In the genomic region with DNA sequence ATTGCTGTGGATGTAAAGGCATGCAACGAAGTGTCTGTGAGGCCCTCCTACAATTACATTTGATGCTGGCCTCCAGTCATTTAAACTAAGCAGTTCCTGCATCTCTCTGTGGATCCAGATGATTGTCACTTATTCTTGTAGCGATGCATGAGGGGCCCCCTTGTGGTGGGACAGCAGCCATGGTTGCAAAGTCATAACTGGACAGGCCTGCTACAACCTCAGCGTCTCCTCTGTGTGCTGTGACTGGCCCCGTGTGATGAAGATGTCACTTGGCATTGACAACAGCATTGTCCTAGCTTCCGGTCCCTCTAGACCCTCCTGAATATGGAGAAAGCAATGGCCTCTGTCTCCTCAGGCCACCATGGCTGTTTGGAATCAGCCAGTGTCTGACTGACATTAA, we compare ENCODE assay signal across 9 mouse cellular contexts.
DNase-seq lines count a peak whose midpoint lies in the region; ATAC-seq and TF ChIP-seq lines count a peak whose summit lies in the region.
"Had no signal": no experiment of that assay in that cellular context is flagged by ENCODE, and none has a peak within 500 bp of the region (broad histone marks: within the 10 kb centered on the region; RNA-seq: fewer than 3 reads in every experiment).

No protein-coding gene starts in this region.

- peaks cover 10% of the 10 kb centered on the region for H3K36me3 ChIP-seq in embryonic facial prominence, embryonic 11.5 days (replicated peaks; ENCODE audit: control insufficient read depth, insufficient read depth, low read depth, low read length)
- peaks cover 27% of the 10 kb centered on the region for H3K36me3 ChIP-seq in hindbrain, embryonic 15.5 days
- peaks cover 32% of the 10 kb centered on the region for H3K36me3 ChIP-seq in lung, embryonic 14.5 days (ENCODE audit: insufficient read depth)

- no peak overlapping the region for H3K4me3 ChIP-seq in embryonic facial prominence, embryonic 11.5 days (ENCODE audit: low read depth, low read length)
- no peak overlapping the region for H3K4me3 ChIP-seq in hindbrain, embryonic 15.5 days
- H3K4me3 ChIP-seq in lung, embryonic 14.5 days (ENCODE audit: low read depth, low read length): no peak overlapping the region
- H3K4me3 ChIP-seq: erythroblast, embryonic 14.5 days had no signal

- no peak overlapping the region for H3K9ac ChIP-seq in embryonic facial prominence, embryonic 11.5 days (replicated peaks; ENCODE audit: low read length)
- no peak overlapping the region for H3K9ac ChIP-seq in hindbrain, embryonic 15.5 days
- no peak overlapping the region for H3K9ac ChIP-seq in lung, embryonic 14.5 days

- H3K9me3 ChIP-seq in embryonic facial prominence, embryonic 11.5 days (replicated peaks; ENCODE audit: control insufficient read depth, low read length): no peaks in the 10 kb centered on the region
- H3K9me3 ChIP-seq in hindbrain, embryonic 15.5 days: no peaks in the 10 kb centered on the region
- H3K9me3 ChIP-seq in lung, embryonic 14.5 days (ENCODE audit: low read depth, low read length): no peaks in the 10 kb centered on the region

- WGBS in embryonic facial prominence, embryonic 11.5 days: 89% methylated on average over 5 of the region's 5 CpGs
- 66% methylated on average over 5 of the region's 5 CpGs for WGBS in hindbrain, embryonic 15.5 days
- 78% methylated on average over 5 of the region's 5 CpGs for WGBS in lung, embryonic 14.5 days

- no peak overlapping the region for H3K27ac ChIP-seq in embryonic facial prominence, embryonic 11.5 days (replicated peaks; ENCODE audit: low read depth, low read length)
- H3K27ac ChIP-seq in hindbrain, embryonic 15.5 days (replicated peaks): no peak overlapping the region
- no peak overlapping the region for H3K27ac ChIP-seq in lung, embryonic 14.5 days (ENCODE audit: low read depth)

- H3K4me1 ChIP-seq in embryonic facial prominence, embryonic 11.5 days (ENCODE audit: control insufficient read depth, insufficient read depth, low read length): no peaks in the 10 kb centered on the region
- H3K4me1 ChIP-seq in hindbrain, embryonic 15.5 days (replicated peaks): peaks cover 28% of the 10 kb centered on the region
- peaks cover 4% of the 10 kb centered on the region; the same call in 1 of the 2 replicates for H3K4me1 ChIP-seq in lung, embryonic 14.5 days (ENCODE audit: insufficient read depth)

- no peak overlapping the region for H3K4me2 ChIP-seq in embryonic facial prominence, embryonic 11.5 days (ENCODE audit: low read depth, low read length)
- no peak overlapping the region for H3K4me2 ChIP-seq in hindbrain, embryonic 15.5 days
- no peak overlapping the region for H3K4me2 ChIP-seq in lung, embryonic 14.5 days

- no peaks in the 10 kb centered on the region for H3K27me3 ChIP-seq in embryonic facial prominence, embryonic 11.5 days (ENCODE audit: control insufficient read depth, insufficient read depth, low read length)
- no peaks in the 10 kb centered on the region for H3K27me3 ChIP-seq in hindbrain, embryonic 15.5 days
- no peaks in the 10 kb centered on the region for H3K27me3 ChIP-seq in lung, embryonic 14.5 days (ENCODE audit: insufficient read depth, low read length)

- peak; percentile 71 for TF ChIP-seq CTCF in lung, embryonic 14.5 days (IDR thresholded peaks at IDR 0.05; ENCODE audit: low read depth)

- peak; percentile 56 for DNase-seq in right cerebral cortex, postnatal 4 days
- no peak for DNase-seq in right cerebral cortex, adult 18-20 months
- DNase-seq in adrenal gland, postnatal 10 days: peak; percentile 77
- peak; percentile 51 for DNase-seq in embryonic facial prominence, embryonic 11.5 days (ENCODE audit: low spot score)
- DNase-seq in lung, embryonic 14.5 days: peak; percentile 71
- peak; percentile 18 for DNase-seq in ovary, postnatal 10 days (ENCODE audit: low spot score)
- no peak for DNase-seq in yolk sac, embryonic 10.5 days (ENCODE audit: low spot score)

- ATAC-seq in embryonic facial prominence, embryonic 11.5 days (replicated peaks; ENCODE audit: insufficient number of reproducible peaks, low FRiP score, low TSS enrichment, low read depth): no peak
- 0 out of 2 replicates have a peak, but pooled peaks have one; percentile 31 for ATAC-seq in hindbrain, embryonic 15.5 days (ENCODE audit: low FRiP score, low read depth)
- ATAC-seq in lung, embryonic 14.5 days (ENCODE audit: insufficient read depth): no peak

Comparison
In these comparisons a context has a peak if more than half of its experiments do, and no peak if none do; other contexts are left out.
1. DNase-seq: peak in right cerebral cortex, postnatal 4 days (single experiment), adrenal gland, postnatal 10 days (single experiment), embryonic facial prominence, embryonic 11.5 days (single experiment), lung, embryonic 14.5 days (single experiment) and ovary, postnatal 10 days (single experiment); none in right cerebral cortex, adult 18-20 months (single experiment) and yolk sac, embryonic 10.5 days (single experiment).